Mouse (Mus musculus): ENCODE data around the gene Cenpa.

DNA sequence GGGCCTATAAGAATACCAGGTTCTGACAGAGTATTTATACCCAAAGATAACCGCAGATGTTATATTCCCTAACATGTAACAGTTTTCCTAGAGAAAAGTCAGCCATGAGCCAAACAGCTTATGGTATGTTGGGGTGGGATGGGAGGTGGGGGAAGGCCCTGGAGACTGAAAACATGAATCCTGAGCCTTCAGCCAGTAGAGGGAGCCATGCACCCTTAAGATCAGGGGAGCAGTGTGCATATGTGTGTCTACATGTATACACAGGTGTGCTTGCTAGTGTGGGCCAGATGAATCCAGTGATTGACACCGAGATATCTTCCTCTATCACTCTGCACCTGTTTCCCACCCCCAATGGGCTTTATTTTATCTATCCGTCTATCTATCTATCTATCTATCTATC, 20.2 kb downstream of the Cenpa start:
- TF ChIP-seq POLR2A (IDR thresholded peaks at IDR 0.05; ENCODE audit: control insufficient read depth, extremely low read depth, insufficient read depth, low read length, poor library complexity) = no peak
- TF ChIP-seq CTCF (IDR thresholded peaks at IDR 0.05; ENCODE audit: borderline replicate concordance, control insufficient read depth, extremely low read depth, insufficient read depth, low read length, poor library complexity) = no peak

Measured in thymus, adult 2 months (tissue).